Mouse (Mus musculus) retina, adult 2 months (tissue): Measurements from ENCODE around the gene Slc41a3.

ENCODE experiments used
- DNase-seq: peaks from one replicate; pipeline ENCODE4 v3.0.0-alpha.2; 2012; ENCODE audit warnings: low read depth, low spot score

The Slc41a3 gene

DNA sequence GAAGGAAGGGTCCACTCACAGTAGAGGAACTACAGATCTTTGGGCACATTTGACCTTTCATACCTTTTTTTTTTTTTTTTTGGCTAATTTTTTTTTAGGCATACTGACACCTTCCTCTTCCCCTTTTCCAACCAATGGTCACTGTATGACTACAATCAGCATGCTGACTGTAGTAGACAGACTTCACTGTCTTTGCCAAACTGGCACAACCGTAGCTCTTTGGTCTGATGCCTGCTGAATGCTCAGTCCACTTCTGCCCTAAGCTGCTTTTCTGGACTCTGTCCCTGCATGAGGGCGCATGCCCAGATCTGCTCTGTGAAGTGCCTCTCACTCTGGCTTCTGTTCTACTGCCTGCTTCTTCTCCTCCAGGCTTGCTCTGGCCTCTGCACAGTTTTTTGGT is 6.9 kb upstream of the Slc41a3 start:
- DNase-seq: no peak

DNA sequence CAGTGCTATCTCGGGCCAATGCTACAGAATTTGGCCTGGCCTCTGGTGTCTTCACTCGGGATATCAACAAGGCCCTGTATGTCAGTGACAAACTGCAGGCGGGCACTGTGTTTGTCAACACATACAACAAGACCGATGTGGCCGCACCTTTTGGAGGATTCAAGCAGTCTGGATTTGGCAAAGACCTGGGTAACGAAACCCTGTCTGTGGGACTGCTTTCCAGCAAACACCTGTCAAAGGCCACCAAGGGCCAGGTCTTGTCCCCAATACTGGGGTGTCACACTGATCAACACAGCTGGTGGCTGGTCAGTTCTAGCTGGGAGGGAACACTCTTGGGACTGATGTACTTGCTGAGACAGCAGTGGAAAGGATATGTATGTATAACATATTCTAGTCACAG is 6.3 kb upstream of the Slc41a3 start:
- DNase-seq: no peak

- DNase-seq: no peak
Observed at GRCm38 (mm10) chr6:90600351-90600750, 4.2 kb upstream of the Slc41a3 start.

- DNase-seq: no peak
Observed at GRCm38 (mm10) chr6:90601736-90602135, 2.8 kb upstream of the Slc41a3 start.

DNA sequence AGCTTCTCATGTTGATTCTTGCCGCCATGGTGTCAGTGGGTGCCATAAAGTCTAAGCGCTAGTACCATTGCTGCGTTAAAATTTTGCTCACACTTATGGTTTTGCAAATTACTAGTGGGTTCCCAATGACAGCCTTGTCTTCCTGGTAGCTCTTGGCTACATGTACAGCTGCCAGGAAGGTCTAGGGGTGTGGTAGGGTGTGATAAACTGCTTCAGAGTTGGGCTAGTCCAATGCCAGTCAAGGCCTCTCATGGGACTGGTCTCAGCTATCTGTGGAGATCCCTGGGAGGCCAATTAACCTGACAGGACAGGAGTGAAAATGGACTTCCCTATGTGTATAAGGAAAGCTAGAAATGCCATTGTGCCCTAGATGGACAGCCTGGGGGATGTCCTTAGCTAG is 2.2 kb upstream of the Slc41a3 start:
- no peak for DNase-seq

DNA sequence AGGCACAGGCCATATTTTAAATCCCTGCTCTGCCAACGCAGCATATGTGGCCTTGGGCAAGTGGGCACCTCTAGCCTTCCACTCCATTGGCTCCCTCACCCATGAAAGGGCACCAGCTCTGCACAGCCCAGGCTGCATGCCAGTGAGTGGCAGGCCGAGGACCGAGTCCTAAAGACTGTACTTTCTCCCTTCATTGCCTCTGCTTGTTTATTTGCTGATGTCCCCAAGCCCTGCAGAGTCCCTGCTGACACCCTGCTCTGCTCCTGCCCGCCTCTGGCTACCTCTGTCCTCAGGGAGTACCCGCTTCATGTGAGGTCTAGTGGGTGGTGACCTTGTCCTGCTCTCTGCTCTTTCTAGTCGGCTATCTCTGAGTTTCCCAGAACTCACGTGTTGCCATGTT is 1.4 kb upstream of the Slc41a3 start:
- DNase-seq: no peak

DNA sequence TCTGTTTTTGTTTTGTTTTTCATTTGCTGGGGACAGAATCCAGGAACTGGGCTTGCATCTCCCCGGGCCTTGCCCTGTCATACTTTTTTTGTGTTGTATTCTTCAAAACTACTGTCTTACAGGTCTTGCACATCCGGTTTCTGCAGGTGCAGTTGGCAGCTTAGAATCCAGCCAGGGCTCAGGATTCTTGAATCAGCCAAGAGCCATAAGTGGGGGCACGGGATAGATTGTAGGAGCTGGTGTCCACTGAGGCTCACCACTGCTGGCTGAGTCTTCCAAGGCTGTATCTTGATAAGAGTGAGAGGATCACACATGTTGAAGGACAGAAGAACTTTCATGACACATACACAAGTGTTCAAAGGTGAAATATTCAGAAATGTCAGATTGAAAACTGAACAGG is 395 bp upstream of the Slc41a3 start:
- no peak for DNase-seq

- DNase-seq: no peak
Observed at GRCm38 (mm10) chr6:90605298-90605665, 757 bp downstream of the Slc41a3 start.

DNA sequence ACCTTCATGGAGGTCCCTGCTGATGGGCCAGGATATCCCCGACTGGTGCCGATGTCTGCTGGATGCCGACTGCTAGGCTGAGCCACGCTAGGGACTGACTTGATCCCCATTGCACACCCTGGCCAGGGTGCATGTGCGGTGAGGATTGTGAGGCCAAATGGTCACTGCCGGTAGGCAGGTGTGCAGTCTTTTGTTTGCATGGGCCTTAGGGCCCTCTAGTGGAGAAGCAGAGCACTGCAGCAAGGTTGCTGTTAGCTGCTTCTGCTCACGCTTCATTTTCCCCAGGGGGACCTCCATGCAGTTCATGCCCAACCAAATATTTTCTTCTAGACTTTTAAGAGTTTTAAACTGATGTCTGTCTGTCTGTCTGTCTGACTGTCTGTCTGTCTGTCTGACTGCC is 2.0 kb downstream of the Slc41a3 start:
- DNase-seq: peak; percentile 49

- DNase-seq: peak; percentile 54
Observed at GRCm38 (mm10) chr6:90607196-90607595, 2.7 kb downstream of the Slc41a3 start.

DNA sequence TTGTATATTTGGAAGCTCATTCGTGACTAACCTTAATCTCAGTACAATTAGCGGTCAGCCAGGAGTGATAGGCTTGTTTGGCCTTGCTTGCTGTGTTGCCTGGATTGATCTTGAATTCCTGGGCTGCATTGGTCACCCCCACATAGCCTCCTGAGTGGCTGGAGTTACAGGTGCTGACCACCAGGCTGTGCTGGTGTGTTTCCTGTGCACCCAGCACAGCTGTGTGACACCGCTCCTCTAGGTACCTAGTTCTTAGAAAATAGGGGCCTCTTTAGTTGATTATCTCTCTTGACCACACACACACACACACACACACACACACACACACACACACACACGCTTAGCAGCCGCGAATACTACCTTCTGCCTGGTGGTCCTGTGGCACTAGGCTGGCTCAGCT is 3.7 kb downstream of the Slc41a3 start:
- no peak for DNase-seq

DNA sequence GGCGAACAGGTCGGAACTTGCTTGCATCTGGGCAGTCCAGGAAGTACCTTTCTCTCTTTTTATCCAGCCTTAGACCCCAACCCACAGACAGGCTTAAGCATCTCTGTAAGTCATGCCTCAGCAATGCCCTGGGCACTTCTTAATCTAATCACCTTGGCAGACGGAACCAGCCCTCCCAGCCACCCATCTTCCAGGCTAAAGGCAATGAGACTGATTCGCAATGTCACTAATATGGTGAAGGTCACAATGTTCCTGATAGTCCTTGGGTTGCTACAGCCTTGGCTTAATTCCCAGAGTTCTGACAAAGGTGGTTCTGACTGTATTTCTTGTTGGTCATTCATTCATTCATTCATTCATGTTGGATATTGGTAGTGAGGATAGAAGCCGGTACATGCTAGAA is 5.7 kb downstream of the Slc41a3 start:
- no peak for DNase-seq

- DNase-seq: no peak
Observed at GRCm38 (mm10) chr6:90613277-90613676, 8.8 kb downstream of the Slc41a3 start.

DNA sequence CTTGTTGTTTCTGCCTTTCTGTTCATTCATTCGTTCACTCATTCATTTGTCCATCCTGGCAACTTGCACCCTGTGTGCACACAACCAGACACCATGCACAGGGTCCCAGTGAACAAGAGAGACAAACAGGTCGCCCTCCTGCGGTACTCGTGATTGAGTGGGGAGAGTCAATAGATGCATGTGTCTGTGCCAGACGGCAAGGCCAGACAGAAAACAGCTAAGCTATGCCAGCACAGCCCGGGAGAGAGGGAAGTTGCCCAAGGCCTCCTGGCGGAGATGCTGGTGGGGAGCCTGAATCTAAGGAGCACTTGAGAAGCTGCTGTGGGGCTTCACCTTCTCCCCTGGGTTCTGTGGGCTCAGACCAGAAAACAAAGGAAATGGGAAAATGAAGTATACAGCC is 10.8 kb downstream of the Slc41a3 start:
- no peak for DNase-seq

DNA sequence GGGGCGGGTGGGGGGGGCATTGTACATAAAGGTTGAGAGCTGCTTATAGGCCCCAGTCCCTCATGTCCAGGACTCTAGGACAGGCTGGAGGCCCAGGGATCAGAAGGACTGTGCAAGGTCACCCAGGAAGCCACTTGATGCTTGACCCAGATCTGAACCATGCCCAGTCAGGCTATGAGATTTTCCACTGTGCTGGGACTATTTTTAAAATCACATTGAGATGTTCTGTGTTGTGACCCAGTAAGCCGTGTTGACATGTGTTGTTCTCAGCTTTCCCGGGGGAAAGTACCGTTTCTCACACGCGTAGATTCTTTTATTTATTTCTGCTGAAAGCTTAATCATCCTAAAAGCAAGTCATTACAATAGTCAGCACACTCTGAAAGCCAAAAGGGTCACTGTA is 11.5 kb downstream of the Slc41a3 start:
- no peak for DNase-seq

- no peak for DNase-seq
Observed at GRCm38 (mm10) chr6:90616481-90616880, 12.0 kb downstream of the Slc41a3 start.

DNA sequence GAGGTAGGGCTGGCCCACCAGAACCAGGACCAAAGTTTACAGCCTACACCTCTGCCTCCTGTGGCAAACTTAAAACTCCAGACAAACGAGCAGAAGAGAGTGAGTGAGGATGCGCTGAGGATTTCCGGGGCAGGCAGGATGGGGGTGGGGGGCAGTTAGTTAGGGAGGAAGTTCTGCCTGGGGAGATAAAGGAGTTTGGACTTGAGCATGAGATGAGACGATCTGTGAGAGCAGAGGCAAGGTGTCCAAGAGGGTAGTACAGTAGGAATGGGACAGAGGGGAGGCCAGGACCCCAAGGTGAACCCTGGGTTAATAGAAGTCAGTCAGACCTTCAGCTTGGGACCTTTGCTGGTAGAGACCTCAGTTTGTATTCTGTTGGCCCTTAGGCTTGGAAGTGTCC is 13.7 kb downstream of the Slc41a3 start:
- DNase-seq: no peak

GRCm38 (mm10) chr6:90618821-90619636 is 14.5 kb downstream of the Slc41a3 start:
- no peak for DNase-seq

GRCm38 (mm10) chr6:90619936-90620335 is 15.4 kb downstream of the Slc41a3 start:
- DNase-seq: no peak

DNA sequence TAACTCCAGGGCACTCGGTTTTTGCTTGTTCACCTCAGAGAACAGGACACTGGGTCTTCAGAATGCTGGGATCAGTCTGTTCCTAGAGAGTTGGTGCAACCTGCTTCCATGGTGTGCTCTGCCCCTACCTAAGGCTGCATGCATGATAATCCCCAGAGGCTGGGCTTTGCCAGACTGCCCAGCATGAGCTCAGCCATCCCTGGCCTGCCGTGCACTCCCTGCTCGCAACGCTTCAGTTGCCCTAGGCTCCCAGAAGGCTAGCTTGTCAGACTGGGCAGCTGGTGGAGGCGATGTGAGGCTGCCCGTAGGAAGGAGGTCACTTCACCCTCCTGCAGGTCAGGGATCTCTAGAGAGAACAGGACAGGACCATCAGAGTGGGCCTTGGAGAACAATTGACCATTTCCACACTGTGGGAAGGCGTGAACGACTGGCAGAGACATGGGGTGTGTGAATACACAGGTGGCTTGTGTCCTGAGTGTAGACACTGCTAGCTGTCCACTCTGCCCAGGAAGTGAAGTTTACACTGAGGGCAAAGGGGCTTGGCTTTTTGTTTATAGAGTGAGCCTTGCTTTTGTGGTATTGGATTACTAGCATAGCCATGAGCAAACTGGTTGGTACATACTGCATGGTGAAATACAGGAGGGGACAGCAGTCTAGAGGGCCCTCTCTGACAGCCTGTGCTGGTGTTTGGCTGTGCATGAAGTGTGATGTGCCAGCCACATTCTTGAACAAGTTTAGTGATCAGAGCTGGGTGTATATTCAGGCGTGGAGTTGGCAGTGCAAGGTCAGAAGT is 16.5 kb downstream of the Slc41a3 start:
- no peak for DNase-seq

DNA sequence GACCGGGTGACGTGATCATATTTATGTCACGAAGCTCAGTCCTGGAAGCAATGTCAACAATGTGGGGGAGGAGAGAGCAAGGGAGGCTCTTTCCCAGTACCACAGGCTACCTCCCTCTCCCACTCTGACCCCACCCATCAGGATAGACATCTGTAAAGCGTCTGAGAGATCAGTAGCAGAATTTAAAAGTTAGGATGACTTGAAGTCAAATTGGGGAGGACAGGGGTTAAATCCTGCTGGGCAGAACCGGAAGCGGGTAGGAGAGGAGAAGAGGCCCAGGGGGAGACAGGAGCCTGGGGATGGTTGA is 17.0 kb downstream of the Slc41a3 start:
- DNase-seq: no peak

DNA sequence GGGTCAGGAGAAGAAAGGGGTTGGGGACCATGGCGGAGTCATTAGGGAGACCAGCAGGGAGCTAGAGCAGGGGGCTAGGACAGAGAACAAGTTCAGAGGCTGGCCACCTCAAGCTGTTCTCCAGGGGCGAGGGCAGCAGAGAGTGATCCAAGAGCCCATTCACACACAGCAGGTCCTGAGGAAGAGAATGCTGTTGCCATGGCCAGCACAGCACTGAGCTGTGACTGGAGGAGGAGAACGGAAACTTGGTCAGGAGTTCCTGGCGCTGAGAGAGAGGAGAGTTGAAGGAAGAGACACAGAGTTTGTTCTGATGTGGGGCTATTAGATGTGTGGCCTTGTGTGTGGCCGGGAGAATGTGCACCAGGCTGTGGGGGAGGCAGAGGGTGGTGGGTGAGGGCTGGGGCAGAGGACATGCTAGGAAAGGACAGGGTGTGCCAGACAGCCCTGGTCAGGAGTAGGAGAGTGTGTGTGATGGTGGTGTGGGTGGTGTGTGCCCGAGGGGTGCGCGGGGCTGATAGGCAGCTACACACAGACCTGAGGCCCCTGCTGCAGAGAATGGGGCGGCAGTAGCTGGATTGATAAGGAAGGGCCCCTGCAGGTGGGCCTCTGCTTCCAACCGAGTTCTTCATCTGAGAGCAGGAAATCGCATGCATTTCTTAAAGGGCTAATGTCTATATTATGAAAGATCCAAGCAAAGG is 18.4 kb downstream of the Slc41a3 start:
- no peak for DNase-seq

DNA sequence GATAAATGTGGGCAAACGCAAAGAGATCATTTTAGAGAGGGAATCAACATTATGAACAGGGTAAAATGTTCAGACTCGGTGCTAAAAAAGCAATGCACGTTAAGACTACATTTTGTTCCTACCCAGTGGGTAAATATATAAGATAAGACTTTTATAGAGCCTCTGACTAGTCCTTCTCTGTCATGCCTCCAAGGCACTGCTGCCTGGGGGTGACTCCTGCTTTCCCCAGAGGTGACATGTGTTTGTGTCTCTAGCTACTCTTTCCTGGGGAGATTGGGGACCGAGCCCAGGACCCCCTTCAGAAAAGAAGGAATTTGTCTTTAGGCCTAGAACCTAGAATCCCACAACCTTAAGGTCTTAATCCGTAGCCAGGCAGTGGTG is 18.9 kb downstream of the Slc41a3 start:
- no peak for DNase-seq
